Mouse (Mus musculus): ENCODE measurements around the gene Trit1.
"Not testable (repeated sequence)": the region's sequence is repeated elsewhere in the genome, so short reads cannot be mapped to it uniquely, and the experiment has no call there.

Trit1 gene

DNA sequence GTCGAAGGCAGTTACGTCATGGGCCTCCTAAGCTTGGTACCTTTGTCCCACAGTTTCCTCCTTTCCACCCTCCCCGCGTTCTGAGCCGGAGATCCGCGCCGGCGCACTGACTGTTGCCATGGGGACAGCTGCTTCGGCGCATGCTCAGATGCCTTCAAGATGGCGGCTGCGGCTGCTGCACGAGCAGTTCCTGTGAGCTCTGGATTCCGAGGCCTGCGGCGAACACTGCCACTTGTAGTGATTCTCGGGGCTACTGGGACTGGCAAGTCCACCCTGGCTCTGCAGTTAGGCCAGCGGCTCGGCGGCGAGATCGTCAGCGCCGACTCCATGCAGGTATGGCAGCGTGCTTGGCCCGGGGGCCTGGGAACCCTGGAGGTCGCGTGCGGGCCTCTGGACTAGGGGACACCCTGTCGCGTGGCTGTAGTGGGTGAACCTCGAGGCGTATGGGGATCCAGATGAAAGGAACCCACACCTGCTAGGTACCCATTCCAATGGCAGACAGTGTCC lies at the start of gene Trit1:
TSS of gene Trit1 (plus strand) at position 147 of the 507 bp plus-strand sequence.
- DNase-seq (ENCODE audit: low spot score): peak; percentile 94

DNA sequence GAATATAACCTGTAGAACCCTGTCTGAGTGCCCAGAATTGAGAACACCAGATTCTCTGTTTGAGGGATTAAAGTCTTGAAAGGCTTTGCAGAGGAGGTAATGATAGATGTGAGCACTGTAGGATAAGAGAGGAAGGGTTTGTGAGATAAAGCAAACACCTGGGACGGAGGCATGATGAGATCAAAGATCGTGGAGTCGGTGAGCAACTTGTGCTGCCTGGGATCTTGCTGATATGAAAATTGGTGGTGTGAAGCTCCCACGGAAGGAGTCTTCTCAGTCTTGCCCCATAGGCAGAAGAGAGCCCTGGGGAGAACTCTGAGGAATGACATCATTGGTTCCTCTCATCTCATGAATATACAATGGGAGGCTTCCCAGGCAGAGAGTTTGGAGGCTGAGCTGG lies 48.3 kb upstream of the Trit1 start:
- DNase-seq (ENCODE audit: low spot score): no peak

DNA sequence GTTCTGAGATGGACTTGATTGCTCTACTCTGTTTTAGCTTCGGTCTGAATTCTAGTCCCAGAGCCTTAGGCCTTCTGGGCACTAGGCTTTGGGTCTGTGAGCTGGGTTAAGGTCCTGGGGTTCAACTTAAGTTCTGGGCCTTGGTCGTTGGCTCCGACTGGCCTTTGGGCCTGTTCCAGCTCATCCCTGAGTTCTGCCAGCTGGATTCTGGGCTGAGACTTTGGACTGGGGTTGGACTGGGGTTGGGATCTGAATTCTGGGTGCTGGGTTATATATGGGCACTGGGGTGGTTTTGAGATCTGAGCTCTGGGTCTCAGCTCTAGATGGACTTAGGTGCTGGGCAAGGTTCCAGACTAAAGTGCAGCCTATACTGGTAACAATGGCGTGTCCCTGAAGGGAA lies 45.2 kb upstream of the Trit1 start:
- no peak for DNase-seq (ENCODE audit: low spot score)

DNA sequence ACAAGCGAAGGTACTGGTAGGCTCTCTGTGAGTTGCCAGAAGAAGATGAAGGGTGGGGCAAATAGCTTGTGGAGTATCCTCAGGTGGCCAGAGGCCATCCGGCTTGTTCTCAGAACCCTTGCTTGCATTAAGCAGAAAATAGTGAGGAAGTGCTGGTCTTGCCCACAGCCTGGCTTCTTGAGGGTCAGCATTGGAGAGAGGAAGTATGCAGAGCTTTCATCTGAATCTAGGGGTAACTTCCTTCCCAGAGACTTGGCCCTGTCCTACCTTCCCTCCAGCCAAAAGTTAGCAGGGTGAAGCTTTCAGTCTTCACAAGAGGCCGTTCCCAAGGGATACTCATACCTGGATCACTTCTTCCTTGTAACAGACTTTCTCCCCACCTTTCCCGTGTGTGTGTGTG lies 44.8 kb upstream of the Trit1 start:
- no peak for DNase-seq (ENCODE audit: low spot score)

DNA sequence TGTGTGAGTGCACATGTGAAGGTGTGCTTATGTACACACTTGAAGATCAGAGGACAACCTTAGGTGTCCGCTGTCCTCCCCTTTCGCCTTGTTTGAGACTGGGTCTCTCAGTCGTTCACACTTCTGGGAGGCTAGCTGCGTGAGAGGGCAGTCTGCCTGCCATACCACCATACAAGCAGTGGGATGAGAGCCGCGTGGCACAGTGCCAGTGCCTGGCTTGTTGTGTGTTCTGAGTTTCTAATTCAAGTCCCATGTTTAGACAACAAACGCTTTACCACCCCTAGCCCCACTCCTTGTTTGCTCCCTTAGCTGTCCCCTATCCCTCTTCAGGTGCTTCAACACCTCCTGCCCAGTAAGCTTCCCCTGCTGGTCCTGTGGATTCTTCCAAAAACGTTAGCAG lies 44.3 kb upstream of the Trit1 start:
- DNase-seq (ENCODE audit: low spot score): no peak

DNA sequence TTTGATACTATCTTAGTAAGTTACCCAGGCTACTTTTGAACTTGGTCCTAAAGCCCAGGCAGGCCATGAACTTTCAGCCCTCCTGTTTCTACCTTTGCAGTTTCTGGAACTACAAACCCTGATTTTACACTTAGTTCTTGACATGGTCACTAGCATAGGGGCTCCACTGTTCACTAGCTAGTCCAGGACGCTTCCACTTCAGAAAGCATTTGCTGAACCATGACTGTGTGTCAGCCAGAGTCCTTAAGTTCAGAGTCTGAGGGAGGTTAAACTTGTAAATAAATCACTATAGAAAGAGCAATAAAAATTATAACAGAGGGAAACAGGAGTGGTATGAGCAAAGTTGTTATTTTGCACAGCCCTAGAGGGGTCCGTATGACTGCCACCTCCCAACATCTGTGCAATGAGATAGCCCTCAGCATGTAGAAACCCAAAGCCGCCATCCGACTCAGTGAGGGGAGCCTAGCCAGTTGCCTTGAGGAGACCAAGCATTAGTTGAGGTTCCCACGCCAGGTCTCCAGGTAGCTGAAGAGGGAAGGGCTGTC lies 41.3 kb upstream of the Trit1 start:
- no peak for DNase-seq (ENCODE audit: low spot score)

DNA sequence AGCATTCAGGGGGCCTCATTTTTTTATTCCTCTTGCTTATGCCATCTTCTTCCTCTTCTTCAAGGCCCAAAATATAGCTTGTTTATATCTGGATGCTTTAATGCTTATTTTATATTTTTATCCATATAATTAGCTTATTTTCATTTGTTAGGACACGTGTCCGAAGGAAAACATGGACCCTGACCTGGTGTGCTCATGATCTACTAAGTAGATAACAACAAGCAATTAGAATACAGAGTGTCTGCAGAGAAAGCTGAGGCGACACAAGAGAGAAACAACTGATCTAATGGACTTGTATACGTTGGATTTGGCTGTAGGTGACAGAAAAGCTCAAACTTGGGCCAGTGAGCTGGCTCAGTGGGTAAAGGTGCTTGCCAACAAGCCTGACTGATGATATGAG lies 39.5 kb upstream of the Trit1 start:
- DNase-seq (ENCODE audit: low spot score): no peak

DNA sequence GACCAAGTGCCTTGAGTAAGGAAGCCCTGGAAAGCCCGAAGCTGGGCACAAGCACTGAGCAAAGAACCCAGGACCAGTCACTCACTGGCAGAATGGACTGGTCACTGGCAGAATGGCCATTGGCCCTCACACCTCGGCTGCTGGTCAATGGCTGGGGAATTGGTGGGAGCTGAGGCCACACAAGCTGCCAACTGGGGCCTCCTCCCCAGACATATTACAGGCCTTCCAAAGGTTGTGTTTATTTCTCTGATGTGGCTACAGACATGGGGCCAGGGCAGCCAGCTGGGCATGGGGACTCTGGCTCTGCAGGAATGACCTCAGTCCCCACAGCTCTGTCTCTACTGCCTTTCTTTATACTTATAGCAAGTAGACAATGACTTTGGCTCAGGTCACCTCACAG lies 37.5 kb upstream of the Trit1 start:
- no peak for DNase-seq (ENCODE audit: low spot score)

DNA sequence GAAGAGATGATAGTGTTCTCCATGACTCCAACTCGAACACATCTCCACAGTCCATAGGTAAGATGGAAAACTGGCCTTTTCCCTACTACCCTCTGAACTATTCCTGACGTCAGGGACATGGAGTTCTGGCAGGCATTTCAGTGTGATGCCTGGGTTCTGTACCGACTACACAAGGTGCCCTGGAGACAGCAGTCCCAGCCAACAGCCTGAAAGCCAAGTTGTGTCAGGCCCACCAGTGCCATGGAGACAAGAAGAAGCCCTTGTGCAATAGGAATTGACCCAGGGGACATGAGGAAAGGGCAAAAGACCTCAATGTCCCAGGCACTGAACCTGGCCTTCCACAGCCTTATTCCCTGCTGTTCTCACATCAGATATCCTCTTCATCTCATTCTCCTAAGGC lies 36.6 kb upstream of the Trit1 start:
- DNase-seq (ENCODE audit: low spot score): no peak

DNA sequence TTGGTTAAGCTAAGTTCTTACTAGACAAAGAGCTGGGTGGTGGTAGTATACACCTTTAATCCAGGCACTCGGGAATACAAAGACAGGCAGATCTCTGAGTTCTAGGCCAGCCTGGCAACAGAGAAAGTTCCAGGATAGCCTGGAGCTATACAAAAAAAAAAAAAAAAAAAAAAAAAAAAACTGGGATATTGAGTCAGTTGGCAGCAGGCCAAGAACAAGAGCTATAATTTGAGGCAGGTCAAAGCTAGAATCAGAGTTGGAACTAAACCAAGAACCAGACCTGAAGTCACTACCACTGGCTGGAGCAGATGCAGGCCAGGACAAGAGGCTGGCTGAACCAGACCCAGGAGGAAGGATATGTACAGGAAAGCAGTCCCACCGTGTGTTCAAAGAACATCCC lies 35.7 kb upstream of the Trit1 start:
- no peak for DNase-seq (ENCODE audit: low spot score)

DNA sequence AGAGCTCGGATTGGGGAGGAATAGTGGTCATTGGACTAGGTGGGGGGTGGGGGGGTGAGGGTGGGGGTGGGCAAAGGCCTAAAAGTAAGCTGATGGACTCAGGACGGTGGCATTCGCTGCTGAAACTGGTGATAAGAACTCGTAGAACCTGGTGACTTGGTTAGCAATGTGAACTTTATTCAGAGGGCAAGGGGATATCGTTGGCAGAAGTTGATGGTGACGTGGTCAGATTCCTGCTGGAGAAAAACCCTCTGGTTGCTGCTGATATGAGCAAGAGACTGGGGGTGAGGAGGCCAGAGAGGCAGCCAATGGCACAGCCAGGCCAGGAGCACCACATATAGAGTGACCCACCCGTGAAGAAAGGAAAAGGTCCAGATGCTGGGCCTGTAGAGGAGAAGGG lies 35.2 kb upstream of the Trit1 start:
- no peak for DNase-seq (ENCODE audit: low spot score)

DNA sequence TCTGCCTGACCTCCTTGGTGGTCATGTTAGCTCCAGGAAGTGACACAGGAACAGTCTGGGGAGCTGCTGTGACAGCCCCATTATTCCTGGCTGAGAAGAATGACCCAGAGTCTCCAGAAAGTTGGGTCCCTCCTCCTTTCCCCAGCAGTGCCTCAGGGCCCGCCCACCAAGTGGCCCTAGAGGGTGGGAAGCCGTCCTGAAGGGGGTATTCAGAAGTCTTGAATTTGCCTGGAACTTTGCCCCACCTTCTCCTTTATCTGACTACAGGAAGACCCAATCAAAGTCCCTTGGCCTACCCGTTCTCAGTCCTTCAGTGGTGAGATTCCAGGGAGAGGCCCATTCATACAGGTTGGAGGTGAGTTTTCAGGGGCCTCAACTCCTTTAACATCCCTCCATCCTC lies 34.5 kb upstream of the Trit1 start:
- no peak for DNase-seq (ENCODE audit: low spot score)

DNA sequence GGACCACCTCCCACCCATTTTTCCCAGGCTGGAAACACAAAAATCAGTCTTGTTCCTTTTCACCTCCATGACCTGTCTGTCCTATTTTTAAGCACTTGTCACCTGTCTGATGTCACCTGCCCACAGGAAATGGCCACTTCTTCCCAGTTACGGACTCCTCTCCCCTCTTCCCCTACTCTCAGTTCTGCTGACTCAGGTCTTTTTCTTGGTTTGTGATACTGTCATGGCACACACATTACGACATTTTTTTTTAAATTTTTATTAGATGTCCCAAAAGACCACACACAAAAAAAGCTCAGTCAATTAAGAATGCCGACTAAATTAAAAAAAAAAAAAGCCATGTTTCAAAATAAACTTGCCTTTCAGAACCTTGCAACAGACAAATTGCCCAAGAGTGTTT lies 33.9 kb upstream of the Trit1 start:
- no peak for DNase-seq (ENCODE audit: low spot score)

DNA sequence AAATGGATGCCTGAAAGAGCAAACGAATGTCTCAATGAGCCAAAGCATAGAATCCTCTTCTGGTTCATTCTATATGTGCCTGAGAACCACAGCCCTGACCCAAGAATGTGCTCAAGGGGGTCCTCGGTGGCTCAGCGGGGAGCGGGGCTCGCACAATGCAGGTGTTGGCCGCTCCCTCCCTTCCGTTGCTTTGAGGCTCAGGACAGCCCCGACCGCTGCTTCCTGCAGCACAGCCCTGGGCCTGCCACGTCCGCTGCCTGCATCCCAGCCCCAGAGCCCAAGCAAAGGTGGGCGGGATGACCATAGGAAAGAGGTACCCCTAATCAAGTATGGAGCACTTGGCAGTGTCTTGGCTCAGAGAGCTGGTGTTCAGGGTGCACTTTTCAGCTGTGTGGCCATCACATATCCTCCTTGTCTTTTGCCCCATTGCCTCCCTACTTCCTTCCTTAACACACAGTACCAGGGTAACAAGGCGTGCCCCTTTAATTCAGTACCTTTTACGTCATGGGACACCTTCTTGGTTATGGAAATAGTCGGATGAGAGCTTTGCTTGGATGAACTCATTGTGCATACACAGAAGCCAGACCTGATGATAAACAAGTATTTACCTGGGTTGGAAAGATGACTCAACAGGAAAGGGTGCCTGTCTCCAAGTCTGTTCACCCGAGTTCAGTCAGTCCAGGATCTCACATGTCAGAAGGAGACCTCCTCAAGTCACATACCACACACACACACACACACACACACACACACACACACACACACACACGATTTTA lies 32.7 kb upstream of the Trit1 start:
- no peak for DNase-seq (ENCODE audit: low spot score)

DNA sequence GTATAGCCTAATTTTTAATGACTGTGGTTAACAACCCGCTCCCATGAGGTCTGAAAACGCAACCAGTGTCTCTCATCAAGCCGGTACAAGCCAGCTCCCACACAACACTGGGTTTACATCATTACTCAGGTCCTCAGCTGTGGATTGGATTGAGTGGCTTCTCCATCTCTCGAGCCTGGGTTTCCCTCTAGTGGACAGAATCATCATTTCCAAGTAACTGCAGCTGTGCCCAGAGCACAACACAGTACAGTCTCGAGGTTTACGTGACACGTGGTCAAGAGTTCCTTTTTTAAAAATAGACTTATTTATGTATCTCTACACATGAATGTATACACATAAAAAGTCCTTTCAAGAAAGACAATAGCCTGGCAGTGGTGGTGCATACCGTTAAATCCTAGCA lies 31.3 kb upstream of the Trit1 start:
- peak; percentile 80 for DNase-seq (ENCODE audit: low spot score)

DNA sequence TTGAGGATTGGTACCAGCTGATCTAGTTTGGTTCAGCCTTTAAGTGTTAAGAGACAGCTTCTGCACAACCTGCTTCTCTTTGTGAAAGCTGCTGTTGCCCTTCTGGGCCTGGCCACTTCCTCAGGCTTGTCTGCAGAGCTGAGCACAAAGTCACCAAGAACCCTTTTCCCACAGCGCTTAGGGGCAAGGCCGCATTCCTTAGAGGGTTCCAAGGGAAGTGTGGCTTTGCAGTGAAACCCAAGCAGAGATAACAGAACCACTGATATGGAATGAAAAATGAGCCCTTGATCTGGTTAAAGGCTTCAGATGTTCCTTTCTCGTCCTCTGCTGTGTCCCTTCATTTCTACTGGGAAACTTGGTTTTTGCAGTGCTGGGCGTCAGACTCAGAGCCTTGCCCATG lies 29.0 kb upstream of the Trit1 start:
- DNase-seq (ENCODE audit: low spot score): no peak

DNA sequence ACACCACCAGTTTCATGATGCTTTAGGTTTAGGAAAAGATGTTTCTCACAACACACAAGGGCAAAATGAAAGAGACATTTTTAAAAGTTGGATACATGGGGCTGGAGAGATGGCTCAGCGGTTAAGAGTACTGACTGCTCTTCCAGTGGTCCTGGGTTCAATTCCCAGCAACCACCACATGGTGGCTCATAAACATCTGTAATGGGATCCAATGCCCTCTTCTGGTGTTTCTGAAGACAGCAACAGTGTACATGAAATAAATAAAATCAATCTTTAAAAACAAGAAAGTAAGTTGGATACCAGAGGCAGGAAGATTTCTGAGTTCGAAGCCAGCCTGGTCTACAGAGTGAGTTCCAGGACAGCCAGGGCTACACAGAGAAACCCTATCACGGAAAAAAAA lies 28.4 kb upstream of the Trit1 start:
- DNase-seq (ENCODE audit: low spot score): not testable (repeated sequence)

DNA sequence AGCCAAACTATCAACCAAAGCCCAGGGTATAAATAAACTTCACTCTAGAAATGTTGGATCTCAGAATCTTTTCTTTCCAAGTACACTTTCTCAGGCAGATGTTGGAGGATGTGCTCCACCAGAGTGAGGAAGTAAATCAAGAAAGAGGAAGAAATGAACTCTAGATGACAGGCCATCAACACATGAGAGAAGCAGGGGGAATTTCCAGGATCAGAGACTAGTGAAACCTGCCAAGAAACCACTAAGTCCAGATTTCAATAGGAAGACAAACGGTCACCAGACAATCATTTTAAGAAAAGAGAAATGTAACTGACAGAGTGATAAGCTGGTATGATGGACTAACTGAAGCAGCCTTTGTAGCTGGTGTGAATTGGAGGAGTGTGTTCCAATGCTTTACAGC lies 25.2 kb upstream of the Trit1 start:
- no peak for DNase-seq (ENCODE audit: low spot score)

DNA sequence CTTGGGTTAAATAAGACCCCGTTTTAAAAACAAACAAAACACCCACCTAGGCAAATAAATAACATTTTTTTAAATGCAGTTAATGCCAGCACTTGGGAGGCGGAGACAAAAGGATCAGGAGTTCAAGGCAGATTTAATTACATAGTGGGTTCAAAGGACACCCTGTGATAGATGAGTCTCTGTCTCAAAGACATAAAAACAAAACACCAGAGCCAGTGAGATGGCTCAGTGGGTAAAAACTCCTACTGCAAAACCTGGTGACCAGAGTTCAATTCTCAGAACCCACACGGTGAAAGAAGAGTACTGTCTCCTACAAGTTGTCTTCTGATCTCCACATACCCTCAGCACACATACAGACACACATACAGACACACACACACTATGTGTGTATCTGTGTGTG lies 24.1 kb upstream of the Trit1 start:
- DNase-seq (ENCODE audit: low spot score): no peak

DNA sequence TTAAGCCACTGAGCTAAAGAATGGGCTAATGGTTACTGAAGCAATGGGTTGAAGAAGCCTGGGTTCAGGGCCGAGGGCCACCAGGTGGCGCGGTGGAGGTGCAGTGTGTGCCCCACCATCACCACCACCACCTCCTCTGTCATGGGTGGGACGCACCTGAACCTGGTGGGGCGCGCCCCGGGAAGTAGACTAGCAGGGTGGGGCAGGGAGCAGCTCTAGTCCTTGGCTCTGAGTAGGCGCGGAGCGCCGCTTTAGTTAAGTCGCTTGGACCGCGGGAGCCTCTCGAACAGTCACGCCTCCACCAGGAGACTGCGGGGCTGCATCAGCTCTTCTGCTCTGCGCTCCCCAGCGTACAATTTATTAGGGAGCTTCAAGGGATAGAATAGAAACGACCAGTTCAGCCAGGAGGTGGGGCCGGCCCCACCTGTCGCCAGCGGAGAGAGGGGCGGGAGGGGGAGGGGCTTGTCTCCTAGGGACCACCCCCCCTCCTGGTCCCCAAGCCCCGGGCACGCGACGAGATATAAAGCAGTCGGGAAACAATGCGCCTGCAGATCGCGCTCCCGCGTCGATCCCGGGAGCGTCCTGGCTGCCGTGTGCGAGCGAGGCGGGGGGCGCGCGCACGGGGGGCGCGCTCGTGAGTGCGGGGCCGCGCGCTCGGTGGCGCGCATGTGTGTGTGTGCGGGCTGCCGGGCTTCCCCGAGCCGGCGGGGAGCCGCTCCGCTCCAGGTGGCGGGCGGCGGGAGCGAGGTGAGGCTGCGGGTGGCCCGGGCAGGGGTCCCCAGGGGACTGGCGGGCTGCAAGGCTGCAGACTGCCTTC lies 20.8 kb upstream of the Trit1 start, which contains the start of gene Mycl:
TSS of gene Mycl (plus strand) at position 249 of the 817 bp plus-strand sequence.
- peak; percentile 90 for DNase-seq (ENCODE audit: low spot score)

DNA sequence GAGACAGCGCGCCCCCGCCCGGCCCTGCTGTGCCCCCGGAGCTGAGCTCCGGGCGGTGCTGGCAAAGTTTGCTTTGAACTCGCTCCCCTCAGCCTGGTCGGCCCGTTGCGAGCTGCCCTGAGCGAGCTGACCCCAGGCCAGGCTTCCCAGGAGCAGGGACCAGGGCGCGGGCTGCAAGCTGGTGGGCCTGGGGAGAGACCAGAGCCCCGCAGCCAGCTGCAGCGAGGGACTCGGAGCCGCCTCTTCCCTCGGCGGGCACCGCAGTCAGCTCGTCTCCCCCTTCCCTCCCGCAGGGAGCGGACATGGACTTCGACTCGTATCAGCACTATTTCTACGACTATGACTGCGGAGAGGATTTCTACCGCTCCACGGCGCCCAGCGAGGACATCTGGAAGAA lies 20.2 kb upstream of the Trit1 start:
- DNase-seq (ENCODE audit: low spot score): no peak

DNA sequence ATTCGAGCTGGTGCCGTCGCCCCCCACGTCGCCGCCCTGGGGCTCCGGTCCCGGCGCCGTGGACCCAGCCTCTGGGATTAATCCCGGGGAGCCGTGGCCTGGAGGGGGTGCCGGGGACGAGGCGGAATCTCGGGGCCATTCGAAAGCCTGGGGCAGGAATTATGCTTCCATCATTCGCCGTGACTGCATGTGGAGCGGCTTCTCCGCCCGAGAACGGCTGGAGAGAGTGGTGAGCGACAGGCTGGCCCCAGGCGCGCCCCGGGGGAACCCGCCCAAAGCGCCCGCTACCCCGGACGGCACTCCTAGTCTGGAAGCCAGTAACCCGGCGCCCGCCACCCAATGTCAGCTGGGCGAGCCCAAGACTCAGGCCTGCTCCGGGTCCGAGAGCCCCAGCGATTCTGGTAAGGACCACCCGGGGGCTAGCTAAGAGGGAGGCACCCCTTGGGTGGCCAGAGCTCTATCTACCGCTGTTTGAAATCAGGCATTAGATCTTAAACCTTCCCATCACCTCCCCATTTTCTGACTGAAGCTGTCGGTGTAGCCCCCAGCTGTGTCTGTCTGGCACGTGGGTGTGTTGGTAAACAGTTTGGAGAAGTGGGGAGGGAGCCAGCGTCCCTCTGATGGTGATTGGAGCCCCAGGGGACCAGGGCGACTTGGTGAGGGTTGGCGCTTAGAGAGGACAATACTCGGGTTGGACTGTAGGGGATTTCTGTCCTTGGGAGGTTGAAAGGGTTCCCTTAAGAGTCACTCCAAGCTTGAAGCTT lies 19.6 kb upstream of the Trit1 start:
- no peak for DNase-seq (ENCODE audit: low spot score)
